Mouse (Mus musculus) pancreas, adult 10 weeks (tissue): ENCODE results near the gene C2cd6. TPM values are rescaled to one million over a fixed set of nuclear protein-coding genes. Genes with fewer than 3 reads are reported as not detected.

Source experiments
- polyA plus RNA-seq: library from polyadenylated mRNA; stranded (reverse); fragments of 350-450 nt; fragmentation: Illumina TruSeq; extraction: RNeasy Lipid Tissue Mini Kit (QIAGEN cat#74804); gene quantifications from one replicate; pipeline ENCODE4 v1.2.3, GENCODE M21; 2015; ENCODE audit warnings: low read depth, low replicate concordance; ENCODE audit not compliant: insufficient read depth

C2cd6 gene
- not detected for polyA plus RNA-seq

GRCm38 (mm10) chr1:59094705-59095104 lies at the start of gene C2cd6:
Gene C2cd6, minus strand, starts transcription at chr1:59094900.

GRCm38 (mm10) chr1:59119720-59120457 lies 25.2 kb upstream of the C2cd6 start, which contains the start of gene Tmem237:
Gene Tmem237, minus strand, starts transcription at chr1:59120408.

Other genes with a start within 250 kb of the C2cd6 start
- 8.3 TPM for gene Trak2, start 121.5 kb downstream of the C2cd6 start, polyA plus RNA-seq
- 4.6 TPM for gene Stradb, start 121.4 kb downstream of the C2cd6 start, polyA plus RNA-seq
- 3.0 TPM for gene Tmem237, start 25.5 kb upstream of the C2cd6 start, polyA plus RNA-seq
- gene Mpp4, start 68.5 kb upstream of the C2cd6 start, polyA plus RNA-seq, result not detected
- 2.9 TPM for gene Als2, start 142.3 kb upstream of the C2cd6 start, polyA plus RNA-seq
- not detected for gene Cdk15, start 162.0 kb upstream of the C2cd6 start, polyA plus RNA-seq